Mouse (Mus musculus) macrophage (primary cell): Measurements from ENCODE around the gene Sema4b. TPM values are rescaled to one million over a fixed set of nuclear protein-coding genes. Genes with fewer than 3 reads are reported as not detected.
A peak's percentile ranks its signal among the peaks of the same experiment; 100 is the strongest.

Source experiments
- H3K27ac ChIP-seq: fragments of 350-480 bp; formaldehyde crosslinking; 2 replicates; pipeline ENCODE4 v1.9.0; 2021
- H3K36me3 ChIP-seq: fragments of 350-480 bp; formaldehyde crosslinking; 2 replicates; pipeline ENCODE4 v1.9.0; 2021; ENCODE audit errors: inconsistent target
- H3K4me3 ChIP-seq: fragments of 350-480 bp; formaldehyde crosslinking; 2 replicates; pipeline ENCODE4 v1.9.0; 2021; ENCODE audit errors: inconsistent target
- H3K79me2 ChIP-seq: fragments of 350-480 bp; formaldehyde crosslinking; 2 replicates; pipeline ENCODE4 v1.9.0; 2021; ENCODE audit errors: inconsistent target
- WGBS: methylation state at CpG from one replicate; pipeline ENCODE4 v1.1.7; 2026; ENCODE audit warnings: inconsistent platforms; ENCODE audit not compliant: missing documents; 5-methylcytosine and 5-hydroxymethylcytosine counted together
- polyA plus RNA-seq: library from polyadenylated mRNA; stranded (reverse); fragments of 250-400 nt; gene quantifications from 3 replicates; pipeline ENCODE4 v1.2.4, GENCODE M21; 2018; ENCODE audit warnings: inconsistent platforms

Gene Sema4b
- polyA plus RNA-seq, 1 experiment from 2014 or later, result 10.0 TPM

DNA sequence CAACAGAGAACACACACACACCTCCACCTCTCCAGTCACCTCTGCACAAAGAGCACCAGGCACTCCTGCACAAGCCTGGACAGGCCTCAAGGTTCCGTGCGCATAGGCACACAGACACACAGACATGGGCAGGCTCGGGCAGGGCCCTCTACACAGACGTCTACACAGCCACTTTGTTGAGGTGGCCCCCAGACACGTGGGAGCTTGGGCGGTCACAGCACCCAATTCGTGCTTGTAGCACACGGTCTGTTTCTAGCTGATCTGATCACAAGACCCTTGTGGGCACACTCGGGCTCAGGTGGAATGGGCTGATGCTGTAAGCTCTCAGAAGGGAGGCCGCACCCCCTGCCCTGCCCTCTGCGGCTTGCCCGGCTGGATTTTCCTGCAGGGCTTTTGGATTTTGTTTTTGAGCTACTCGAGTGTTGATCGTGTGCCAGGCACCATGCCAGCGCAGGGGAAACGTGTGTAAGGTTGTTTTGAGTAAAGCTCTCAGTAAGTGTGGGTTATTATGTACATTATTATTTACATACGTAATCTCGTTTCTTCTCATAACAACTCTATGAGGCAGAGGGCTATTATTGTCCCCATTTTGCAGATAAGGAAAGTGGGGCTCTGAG lies 21.5 kb downstream of the Sema4b start:
- WGBS, result 74% methylated on average over 18 of the region's 18 CpGs
- H3K27ac ChIP-seq, result no peak overlapping the region
- H3K36me3 ChIP-seq, result 0 out of 2 replicates have a peak, but pooled peaks cover 1% of the 10 kb centered on the region
- H3K79me2 ChIP-seq, result peaks cover 79% of the 10 kb centered on the region; the same call in 1 of the 2 replicates
- no peak overlapping the region for H3K4me3 ChIP-seq

DNA sequence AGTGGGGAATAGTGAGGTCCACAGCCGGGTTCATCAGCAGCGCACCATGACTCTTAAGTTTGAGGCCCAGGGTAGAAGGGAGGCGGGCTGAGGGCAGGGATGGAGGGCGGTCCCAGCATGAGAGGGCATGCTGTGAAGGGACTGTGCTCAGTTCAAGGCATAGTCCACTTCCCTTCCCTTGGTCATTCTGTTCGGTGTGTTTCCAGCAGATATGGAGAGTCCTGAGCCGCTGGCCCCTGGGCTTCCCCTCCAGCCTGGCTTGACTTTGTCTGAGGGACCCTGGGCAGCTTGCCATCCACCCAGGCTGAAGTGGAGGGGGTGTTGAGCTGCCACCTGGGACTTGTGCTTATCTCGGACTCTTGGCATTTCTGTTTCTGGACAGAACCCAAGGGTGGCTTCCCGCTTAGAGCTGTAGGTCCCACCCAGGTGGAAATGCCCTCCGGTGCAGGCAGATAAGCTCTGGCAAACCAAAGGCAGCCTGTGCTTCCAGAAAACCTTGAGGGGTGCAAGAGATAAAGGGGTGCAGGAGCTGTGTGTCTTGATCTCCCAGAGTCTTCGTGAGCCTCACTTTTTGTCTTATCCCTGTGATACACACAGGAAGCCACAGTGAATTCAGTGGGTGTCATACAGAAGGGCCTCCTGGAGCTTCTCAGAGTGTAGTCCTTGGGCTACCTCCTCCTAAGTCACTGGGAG lies 22.2 kb downstream of the Sema4b start:
- 0 out of 2 replicates have a peak, but pooled peaks cover 7% of the 10 kb centered on the region for H3K36me3 ChIP-seq
- H3K79me2 ChIP-seq, result peaks cover 77% of the 10 kb centered on the region; the same call in 1 of the 2 replicates
- H3K4me3 ChIP-seq, result no peak overlapping the region
- WGBS, result 45% methylated on average over 10 of the region's 10 CpGs
- peak overlapping the region; percentile 34 for H3K27ac ChIP-seq

GRCm38 (mm10) chr7:80209669-80210068 lies 23.0 kb downstream of the Sema4b start:
- Histone ChIP-seq H3K4me3 (no peak overlapping the region), H3K79me2 (peaks cover 69% of the 10 kb centered on the region; the same call in 1 of the 2 replicates), H3K27ac (peak overlapping the region; percentile 34), H3K36me3 (0 out of 2 replicates have a peak, but pooled peaks cover 7% of the 10 kb centered on the region)
- WGBS, result 0% methylated on average over 6 of the region's 6 CpGs

DNA sequence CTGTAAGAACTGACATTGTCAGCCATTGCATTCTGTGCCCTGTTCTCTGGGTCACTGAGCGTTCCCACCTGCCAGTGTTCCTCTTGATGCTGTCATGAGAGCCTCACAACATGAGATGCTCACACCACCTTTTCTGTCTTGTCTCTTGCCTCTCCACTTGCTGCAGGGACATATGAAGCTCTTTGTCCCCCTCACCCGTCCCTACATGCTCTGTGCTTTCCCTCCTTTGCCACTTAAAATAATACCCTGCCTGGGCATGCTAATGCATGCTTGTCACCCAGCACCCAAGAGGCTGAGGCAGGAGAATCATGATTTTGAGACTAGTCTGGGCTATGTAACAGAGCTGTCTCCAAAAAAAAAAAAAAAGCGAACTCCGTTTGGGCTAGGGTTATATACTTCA lies 24.3 kb downstream of the Sema4b start:
- H3K36me3 ChIP-seq, result peaks cover 9% of the 10 kb centered on the region; the same call in 1 of the 2 replicates
- WGBS, result 89% methylated on average over 4 of the region's 4 CpGs
- H3K27ac ChIP-seq, result no peak overlapping the region
- no peak overlapping the region for H3K4me3 ChIP-seq
- H3K79me2 ChIP-seq, result peaks cover 56% of the 10 kb centered on the region; the same call in 1 of the 2 replicates

- peaks cover 30% of the 10 kb centered on the region; the same call in 1 of the 2 replicates for H3K79me2 ChIP-seq
- H3K36me3 ChIP-seq, result peaks cover 24% of the 10 kb centered on the region
- no peak overlapping the region for H3K27ac ChIP-seq
- no peak overlapping the region for H3K4me3 ChIP-seq
- WGBS, result 96% methylated on average over 7 of the region's 7 CpGs
Observed at GRCm38 (mm10) chr7:80213604-80214003, 27.0 kb downstream of the Sema4b start.

GRCm38 (mm10) chr7:80214459-80214858 lies 27.8 kb downstream of the Sema4b start:
- H3K4me3 ChIP-seq, result no peak overlapping the region
- no peak overlapping the region for H3K27ac ChIP-seq
- peaks cover 32% of the 10 kb centered on the region for H3K36me3 ChIP-seq
- peaks cover 25% of the 10 kb centered on the region; the same call in 1 of the 2 replicates for H3K79me2 ChIP-seq
- WGBS, result 85% methylated on average over 8 of the region's 8 CpGs

DNA sequence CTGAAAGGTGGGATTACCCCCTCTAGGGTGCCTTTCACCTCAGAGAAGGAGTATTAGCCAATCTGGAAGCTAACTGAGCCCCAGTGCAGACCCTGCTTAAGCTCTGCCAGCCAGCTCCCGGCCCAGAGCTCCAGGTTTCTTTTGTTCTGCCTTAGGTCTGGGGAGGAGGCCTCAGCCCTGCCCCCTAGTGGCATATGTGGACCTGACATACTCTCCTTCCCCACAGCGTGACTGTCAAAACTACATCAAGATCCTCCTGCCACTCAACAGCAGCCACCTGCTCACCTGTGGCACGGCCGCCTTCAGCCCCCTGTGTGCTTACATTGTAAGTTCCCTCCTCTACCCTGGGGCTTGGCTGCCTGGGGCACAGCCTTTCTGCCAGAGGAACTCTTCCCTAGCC lies 28.8 kb downstream of the Sema4b start:
- H3K79me2 ChIP-seq, result peaks cover 23% of the 10 kb centered on the region; the same call in 1 of the 2 replicates
- H3K27ac ChIP-seq, result no peak overlapping the region
- peaks cover 42% of the 10 kb centered on the region for H3K36me3 ChIP-seq
- H3K4me3 ChIP-seq, result no peak overlapping the region
- WGBS, result 46% methylated on average over 4 of the region's 4 CpGs

- 94% methylated on average over 5 of the region's 8 CpGs for WGBS
- Histone ChIP-seq H3K27ac (no peak overlapping the region), H3K36me3 (peaks cover 54% of the 10 kb centered on the region), H3K79me2 (peaks cover 11% of the 10 kb centered on the region; the same call in 1 of the 2 replicates), H3K4me3 (no peak overlapping the region)
Observed at GRCm38 (mm10) chr7:80216566-80216965, 29.9 kb downstream of the Sema4b start.

- Histone ChIP-seq H3K4me3 (no peak overlapping the region), H3K36me3 (peaks cover 55% of the 10 kb centered on the region), H3K27ac (no peak overlapping the region), H3K79me2 (no peaks in the 10 kb centered on the region)
- WGBS, result 94% methylated on average over 9 of the region's 9 CpGs
Observed at GRCm38 (mm10) chr7:80218666-80219065, 32.0 kb downstream of the Sema4b start.

- Histone ChIP-seq H3K79me2 (no peaks in the 10 kb centered on the region), H3K4me3 (no peak overlapping the region), H3K27ac (no peak overlapping the region), H3K36me3 (peaks cover 67% of the 10 kb centered on the region)
- 96% methylated on average over 9 of the region's 9 CpGs for WGBS
Observed at GRCm38 (mm10) chr7:80220237-80220797, 33.7 kb downstream of the Sema4b start.

DNA sequence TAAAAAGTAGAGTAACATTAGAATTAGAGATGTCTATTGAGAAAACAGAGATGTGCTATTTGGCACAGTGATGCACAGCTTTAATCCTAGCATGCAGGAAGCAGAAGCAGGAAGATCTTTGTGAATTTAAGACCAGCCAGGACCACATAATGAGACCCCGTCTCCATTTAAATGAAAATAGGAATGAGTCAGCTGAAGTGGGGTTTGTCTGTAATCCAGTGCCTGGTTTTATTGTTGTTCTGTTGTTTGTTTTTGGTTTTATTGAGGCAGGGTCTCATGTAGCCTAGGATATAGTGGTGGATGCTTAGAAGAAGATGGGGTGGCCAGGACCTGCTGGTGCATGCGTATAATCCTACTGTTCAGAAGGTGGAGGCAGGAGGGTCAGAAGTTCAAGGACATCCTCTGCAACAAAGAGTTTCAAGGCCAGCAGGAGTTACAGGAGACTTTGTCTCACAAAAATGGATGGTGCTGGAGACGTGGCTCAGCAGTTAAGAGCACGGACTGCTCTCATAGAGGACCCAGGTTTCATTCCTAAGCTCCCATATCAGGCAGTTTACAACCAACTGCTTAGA lies 34.6 kb downstream of the Sema4b start:
- Histone ChIP-seq H3K79me2 (no peaks in the 10 kb centered on the region), H3K36me3 (peaks cover 67% of the 10 kb centered on the region), H3K27ac (no peak overlapping the region), H3K4me3 (no peak overlapping the region)
- 93% methylated on average over 4 of the region's 4 CpGs for WGBS

DNA sequence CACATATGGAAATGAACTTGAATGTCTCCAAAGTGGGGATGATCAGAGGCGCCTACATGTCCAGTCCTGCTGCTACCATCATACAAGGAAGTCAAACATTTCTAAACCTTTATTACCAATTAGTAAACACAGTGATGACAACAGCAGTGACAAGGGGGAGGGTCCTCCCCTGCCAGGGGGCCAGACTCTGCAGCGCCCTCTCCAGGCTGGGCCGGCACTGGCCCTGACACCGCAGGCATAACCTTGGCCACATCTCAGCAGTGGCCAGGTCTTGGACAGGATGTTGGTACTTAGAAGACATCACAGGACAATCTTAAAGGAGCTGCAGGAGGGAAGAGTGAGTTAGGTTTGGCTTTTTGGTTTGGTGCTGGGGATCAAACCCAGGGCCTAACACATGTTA lies 40.4 kb downstream of the Sema4b start:
- Histone ChIP-seq H3K79me2 (peaks cover 9% of the 10 kb centered on the region; the same call in 1 of the 2 replicates), H3K27ac (no peak overlapping the region), H3K36me3 (peaks cover 47% of the 10 kb centered on the region; the same call in 1 of the 2 replicates), H3K4me3 (no peak overlapping the region)
- WGBS, result 98% methylated on average over 4 of the region's 4 CpGs

- Histone ChIP-seq H3K27ac (no peak overlapping the region), H3K4me3 (no peak overlapping the region), H3K79me2 (peaks cover 32% of the 10 kb centered on the region), H3K36me3 (peaks cover 31% of the 10 kb centered on the region; the same call in 1 of the 2 replicates)
- 13% methylated on average over 4 of the region's 6 CpGs for WGBS
Observed at GRCm38 (mm10) chr7:80230196-80230595, 43.6 kb downstream of the Sema4b start.

GRCm38 (mm10) chr7:80231971-80232488 lies 45.4 kb downstream of the Sema4b start:
- Histone ChIP-seq H3K4me3 (peak overlapping the region; percentile 77), H3K79me2 (peaks cover 48% of the 10 kb centered on the region), H3K27ac (peak overlapping the region; percentile 29), H3K36me3 (peaks cover 18% of the 10 kb centered on the region; the same call in 1 of the 2 replicates)
- under 1% methylated on average over 29 of the region's 29 CpGs for WGBS
